Mouse (Mus musculus) adrenal gland, postnatal 14 days (tissue): ENCODE measurements around the gene Ankrd39. TPM values are rescaled to one million over a fixed set of nuclear protein-coding genes. Genes with fewer than 3 reads are reported as not detected.

Experiments used
- DNase-seq: peaks from one replicate; pipeline ENCODE4 v3.0.0; 2021; ENCODE audit warnings: mixed read lengths
- total RNA-seq: library from RNA; stranded (reverse); gene quantifications from 2 replicates; pipeline ENCODE4 v1.2.3, GENCODE M21; 2021

Gene Ankrd39
- total RNA-seq, 1 experiment from 2014 or later: 11.7 TPM

GRCm38 (mm10) chr1:36529875-36530274 lies 17.4 kb downstream of the Ankrd39 start:
- no peak for DNase-seq

GRCm38 (mm10) chr1:36529274-36529673 lies 18.0 kb downstream of the Ankrd39 start:
- no peak for DNase-seq

- peak; percentile 45 for DNase-seq
Observed at GRCm38 (mm10) chr1:36528351-36528750, 18.9 kb downstream of the Ankrd39 start.

- no peak for DNase-seq
Observed at GRCm38 (mm10) chr1:36526903-36527302, 20.3 kb downstream of the Ankrd39 start.

GRCm38 (mm10) chr1:36525774-36526173 lies 21.5 kb downstream of the Ankrd39 start:
- no peak for DNase-seq

- DNase-seq: no peak
Observed at GRCm38 (mm10) chr1:36524058-36524457, 23.2 kb downstream of the Ankrd39 start.

GRCm38 (mm10) chr1:36523332-36524013 lies 23.8 kb downstream of the Ankrd39 start:
- no peak for DNase-seq

GRCm38 (mm10) chr1:36522210-36522609 lies 25.0 kb downstream of the Ankrd39 start:
- no peak for DNase-seq

- no peak for DNase-seq
Observed at GRCm38 (mm10) chr1:36519626-36520025, 27.6 kb downstream of the Ankrd39 start.

GRCm38 (mm10) chr1:36518259-36518658 lies 29.0 kb downstream of the Ankrd39 start:
- peak; percentile 18 for DNase-seq

- DNase-seq: peak; percentile 56
Observed at GRCm38 (mm10) chr1:36513718-36514117, 33.5 kb downstream of the Ankrd39 start.

- no peak for DNase-seq
Observed at GRCm38 (mm10) chr1:36513310-36513709, 33.9 kb downstream of the Ankrd39 start.

GRCm38 (mm10) chr1:36512966-36513280 lies 34.3 kb downstream of the Ankrd39 start:
- DNase-seq: no peak

- DNase-seq: peak; percentile 69
Observed at GRCm38 (mm10) chr1:36512089-36512965, 34.9 kb downstream of the Ankrd39 start.

- peak; percentile 100 for DNase-seq
Observed at GRCm38 (mm10) chr1:36511289-36512021, 35.8 kb downstream of the Ankrd39 start, which contains the start of gene Cnnm3. Cnnm3 (plus strand) TSS chr1:36511867.

- no peak for DNase-seq
Observed at GRCm38 (mm10) chr1:36508238-36508637, 39.0 kb downstream of the Ankrd39 start.

GRCm38 (mm10) chr1:36501261-36501660 lies 46.0 kb downstream of the Ankrd39 start:
- peak; percentile 77 for DNase-seq

GRCm38 (mm10) chr1:36497312-36497711 lies 49.9 kb downstream of the Ankrd39 start:
- no peak for DNase-seq

- peak; percentile 48 for DNase-seq
Observed at GRCm38 (mm10) chr1:36496719-36497118, 50.5 kb downstream of the Ankrd39 start.

GRCm38 (mm10) chr1:36493299-36493698 lies 53.9 kb downstream of the Ankrd39 start:
- DNase-seq: no peak

GRCm38 (mm10) chr1:36492416-36493139 lies 54.7 kb downstream of the Ankrd39 start:
- peak; percentile 65 for DNase-seq

- DNase-seq: no peak
Observed at GRCm38 (mm10) chr1:36489661-36490060, 57.6 kb downstream of the Ankrd39 start.
